Mouse (Mus musculus): ENCODE measurements around the gene Chuk.

The Chuk gene

DNA sequence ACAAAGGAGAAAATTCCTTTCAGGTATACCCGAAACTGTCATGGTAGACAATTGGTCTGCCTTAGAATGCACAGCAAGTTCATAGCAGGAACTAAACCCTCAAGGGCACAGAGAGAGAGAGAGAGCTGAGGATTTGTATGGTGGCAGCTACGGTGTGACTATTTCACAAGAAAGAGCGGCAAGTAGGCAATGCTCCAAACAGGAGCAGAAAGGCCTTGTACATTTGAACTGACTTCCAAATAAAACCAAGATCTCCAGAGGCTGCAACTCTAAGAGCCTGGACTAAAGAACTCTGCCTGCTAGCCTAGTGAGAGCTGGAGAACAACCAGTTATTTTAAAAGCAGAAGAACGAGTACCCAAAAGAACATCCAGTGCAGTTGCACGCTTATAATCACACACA is 65.2 kb downstream of the Chuk start:
- DNase-seq (ENCODE audit: low spot score): no peak

DNA sequence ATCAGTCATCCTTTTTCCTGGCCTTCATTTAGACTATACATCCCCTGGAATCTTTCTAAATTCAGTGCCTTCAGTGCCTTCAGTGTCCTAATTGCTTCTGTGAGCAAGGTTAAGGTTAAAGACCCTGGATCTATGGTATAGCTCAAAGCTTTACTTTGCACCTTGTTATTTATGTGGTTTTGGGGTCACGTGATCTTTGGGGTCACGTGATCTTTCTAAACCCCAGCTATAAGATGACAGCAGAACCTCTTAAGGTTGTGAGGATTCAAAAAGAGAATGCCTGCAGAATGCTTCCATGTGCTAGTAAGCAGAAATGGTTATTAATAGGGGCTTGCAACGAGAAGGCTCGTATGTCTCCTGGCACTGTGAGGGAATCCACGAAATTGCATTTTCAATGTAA is 73.9 kb downstream of the Chuk start:
- no peak for DNase-seq (ENCODE audit: low spot score)

DNA sequence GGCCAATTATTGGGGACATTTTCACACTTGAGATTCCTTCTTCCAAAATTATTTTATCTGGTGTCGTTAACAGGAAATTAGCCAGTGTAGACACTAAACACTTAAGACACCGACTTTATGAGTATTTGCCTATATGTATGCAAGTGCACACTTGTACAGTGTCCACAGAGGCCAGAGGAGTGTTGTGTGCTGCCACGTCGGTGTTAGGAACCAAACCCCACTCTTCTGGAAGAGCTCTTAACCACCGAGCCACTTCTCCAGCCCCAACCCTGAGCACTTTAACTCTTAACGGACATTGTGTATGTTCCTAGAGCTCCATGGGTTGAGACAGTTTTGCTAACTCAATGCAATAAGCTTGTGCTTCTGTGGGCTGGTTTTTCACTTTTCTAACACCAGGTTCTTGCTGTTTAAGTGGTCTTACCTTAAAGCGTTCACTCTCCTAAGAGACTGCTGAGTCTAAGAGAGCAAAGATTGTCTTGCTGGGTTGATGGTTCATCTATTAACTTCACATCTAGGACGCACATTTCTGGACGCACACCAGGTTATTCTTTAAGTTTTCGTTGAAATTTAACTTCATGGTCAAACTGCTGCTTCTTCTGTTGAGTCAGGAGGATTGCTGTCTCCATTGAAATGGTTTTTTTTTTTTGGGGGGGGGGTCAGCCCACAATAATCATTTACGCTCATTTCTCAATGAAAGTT is 75.1 kb downstream of the Chuk start:
- DNase-seq (ENCODE audit: low spot score): no peak

DNA sequence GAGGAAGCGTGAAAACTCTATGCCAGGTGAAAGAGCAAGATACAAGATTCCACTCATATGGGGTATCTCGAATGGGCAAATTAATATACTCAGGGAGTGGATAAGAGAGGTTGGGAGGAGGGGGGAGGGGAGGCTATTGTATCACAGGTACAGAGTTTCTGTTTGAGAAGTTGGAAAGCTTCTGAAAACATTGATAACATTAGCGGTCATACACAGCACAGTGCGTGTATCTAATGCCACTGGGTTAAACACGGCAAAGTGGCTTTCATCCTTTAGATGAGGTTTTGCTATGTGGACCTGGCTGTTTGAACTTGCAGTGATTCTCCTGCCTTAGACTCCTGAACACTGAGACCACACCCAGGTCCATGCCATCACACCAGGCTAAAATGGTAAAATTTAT is 77.3 kb downstream of the Chuk start:
- no peak for DNase-seq (ENCODE audit: low spot score)

DNA sequence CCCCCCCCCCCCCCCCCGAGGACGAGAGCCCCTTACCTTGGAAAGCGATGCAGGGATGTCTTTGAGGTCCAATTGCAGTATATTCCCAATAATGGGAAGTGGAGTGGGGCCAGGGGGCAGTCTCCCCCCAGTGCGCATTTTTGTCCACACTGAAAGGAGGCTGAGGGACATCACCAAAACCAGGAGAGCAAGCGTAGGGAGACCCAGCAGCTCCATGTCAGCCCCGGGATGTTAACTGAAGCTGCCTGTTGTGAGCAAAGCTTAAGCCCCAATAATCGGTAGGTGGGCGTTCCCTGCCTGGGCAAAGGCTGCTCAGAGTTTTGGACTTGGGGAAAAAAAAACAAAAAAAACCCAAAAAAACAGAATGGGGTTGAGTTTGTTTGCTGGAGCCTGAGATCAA is 78.3 kb downstream of the Chuk start, which contains the start of gene Cyp2c23:
Gene Cyp2c23, minus strand, starts transcription at position 237 of the 400 bp plus-strand sequence.
- DNase-seq (ENCODE audit: low spot score): no peak

DNA sequence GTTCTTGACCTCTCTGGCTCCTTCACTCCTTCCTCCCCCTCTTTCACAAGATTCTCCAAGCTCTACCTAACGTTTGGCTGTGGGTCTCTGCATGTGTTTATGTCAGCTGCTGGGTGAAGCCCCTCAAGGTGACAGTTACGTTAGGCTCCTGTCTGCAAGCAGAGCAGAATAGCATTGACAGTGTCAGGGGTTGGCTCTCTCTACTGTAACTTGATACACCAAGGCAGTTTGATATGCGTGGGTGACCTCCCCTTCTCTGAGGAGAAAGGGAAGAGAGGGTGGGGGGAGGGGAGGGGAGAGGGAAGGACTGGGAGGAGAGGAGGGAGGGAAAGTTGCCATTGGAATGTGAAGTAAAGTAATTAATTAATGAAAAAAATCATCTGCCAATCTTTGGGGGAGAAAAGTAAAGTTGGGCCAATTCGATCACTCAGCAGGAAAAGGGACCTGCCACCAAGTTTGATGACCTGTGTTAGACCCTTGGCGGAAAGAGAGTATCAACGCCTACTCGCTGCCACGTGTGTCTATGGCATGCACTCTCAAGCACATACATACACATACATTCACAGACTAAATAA is 80.2 kb downstream of the Chuk start:
- no peak for DNase-seq (ENCODE audit: low spot score)

DNA sequence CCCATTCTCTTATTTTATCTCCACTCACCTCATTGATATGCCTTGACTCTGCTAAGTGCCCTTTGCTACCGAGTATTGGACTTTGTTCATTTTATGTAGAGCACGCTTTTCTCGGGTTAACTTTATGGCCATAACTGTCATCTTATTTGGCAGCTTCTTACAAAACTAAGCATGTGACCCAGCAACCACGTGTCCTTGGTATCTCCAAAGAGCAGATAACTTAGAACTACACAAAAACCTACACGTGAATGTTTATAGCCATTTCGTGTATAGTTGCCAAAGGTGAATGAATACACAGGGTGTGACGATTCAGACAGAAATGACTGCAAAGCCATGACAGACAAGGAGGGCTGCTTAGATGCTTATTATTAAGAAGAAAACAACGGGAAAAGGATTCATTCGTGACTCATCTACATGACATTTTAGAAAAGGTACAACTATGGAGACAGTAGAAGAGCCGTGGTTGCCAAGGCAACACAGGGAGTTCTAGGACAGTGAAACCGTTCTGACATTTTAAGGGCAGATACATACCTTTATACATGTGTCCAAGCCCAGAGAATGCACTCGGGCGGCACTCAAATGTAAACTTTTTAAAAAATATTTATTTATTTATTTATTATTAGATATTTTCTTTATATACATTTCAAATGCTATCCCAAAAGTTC is 82.2 kb downstream of the Chuk start:
- no peak for DNase-seq (ENCODE audit: low spot score)
